Mouse (Mus musculus): ENCODE results near the gene Afdn. TPM values are rescaled to one million over a fixed set of nuclear protein-coding genes. Genes with fewer than 3 reads are reported as not detected.

Afdn gene
- polyA plus RNA-seq, 1 experiment from 2014 or later = 86.2 TPM

DNA sequence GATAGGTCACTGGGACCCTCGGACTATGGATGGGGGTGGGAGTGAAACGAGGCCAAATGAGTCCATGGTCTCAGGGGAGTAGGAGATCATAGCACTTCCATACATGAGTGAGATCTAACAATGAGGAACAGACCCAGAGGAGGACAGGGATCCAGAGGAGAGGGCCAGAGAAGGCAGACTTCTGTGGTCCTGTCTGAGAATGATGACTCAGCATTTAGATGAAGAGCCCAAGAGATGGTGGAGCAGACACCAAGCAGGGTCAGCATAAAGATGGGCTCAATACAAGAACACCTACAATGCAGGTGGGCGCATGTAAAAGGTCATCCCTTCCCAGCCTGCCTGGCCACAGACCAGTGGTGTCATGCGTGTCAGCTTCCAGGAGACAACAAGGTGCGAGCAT lies 40.2 kb upstream of the Afdn start:
- Histone ChIP-seq H3K4me2 (ENCODE audit: low read length) (no peak overlapping the region), H3K9ac (ENCODE audit: low read length) (no peak overlapping the region), H3K4me1 (replicated peaks; ENCODE audit: control insufficient read depth, insufficient read depth, low read length) (no peaks in the 10 kb centered on the region), H3K27ac (ENCODE audit: low read depth) (no peak overlapping the region), H3K9me3 (ENCODE audit: control insufficient read depth, low read length) (no peaks in the 10 kb centered on the region), H3K27me3 (replicated peaks; ENCODE audit: control insufficient read depth, insufficient read depth, low read length) (no peaks in the 10 kb centered on the region), H3K4me3 (ENCODE audit: low read depth, low read length) (no peak overlapping the region), H3K36me3 (ENCODE audit: control insufficient read depth, insufficient read depth, low read length) (no peaks in the 10 kb centered on the region)
- DNase-seq (ENCODE audit: low spot score) (no peak), ATAC-seq (replicated peaks; ENCODE audit: low FRiP score, low TSS enrichment, low read depth) (no peak)
- WGBS = 85% methylated on average over 5 of the region's 5 CpGs

DNA sequence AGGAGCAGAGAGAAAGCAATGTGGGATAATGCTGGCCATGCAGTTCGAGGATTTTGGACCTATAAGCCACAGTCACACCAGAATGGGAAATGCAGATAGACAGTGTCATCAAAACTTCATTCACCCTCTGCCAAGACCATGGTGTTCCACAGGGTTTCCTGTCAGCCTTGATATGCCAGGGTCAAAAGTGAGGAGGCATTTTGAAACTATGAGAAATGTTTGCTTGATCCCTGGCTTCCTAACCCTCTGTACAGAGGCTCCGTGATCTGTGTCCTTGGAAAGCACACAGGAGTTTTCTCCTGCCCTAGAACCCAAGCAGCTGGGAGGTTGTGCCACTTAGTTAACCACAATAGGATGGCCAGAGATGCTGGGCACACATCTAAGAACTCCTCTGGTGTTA lies 39.0 kb upstream of the Afdn start:
- Histone ChIP-seq H3K27me3 (replicated peaks; ENCODE audit: control insufficient read depth, insufficient read depth, low read length) (no peaks in the 10 kb centered on the region), H3K27ac (ENCODE audit: low read depth) (no peak overlapping the region), H3K9me3 (ENCODE audit: control insufficient read depth, low read length) (no peaks in the 10 kb centered on the region), H3K4me3 (ENCODE audit: low read depth, low read length) (no peak overlapping the region), H3K36me3 (ENCODE audit: control insufficient read depth, insufficient read depth, low read length) (no peaks in the 10 kb centered on the region), H3K9ac (ENCODE audit: low read length) (no peak overlapping the region), H3K4me2 (ENCODE audit: low read length) (no peak overlapping the region), H3K4me1 (replicated peaks; ENCODE audit: control insufficient read depth, insufficient read depth, low read length) (no peaks in the 10 kb centered on the region)
- DNase-seq (ENCODE audit: low spot score) (no peak), ATAC-seq (replicated peaks; ENCODE audit: low FRiP score, low TSS enrichment, low read depth) (no peak)
- 85% methylated on average over 2 of the region's 2 CpGs for WGBS

DNA sequence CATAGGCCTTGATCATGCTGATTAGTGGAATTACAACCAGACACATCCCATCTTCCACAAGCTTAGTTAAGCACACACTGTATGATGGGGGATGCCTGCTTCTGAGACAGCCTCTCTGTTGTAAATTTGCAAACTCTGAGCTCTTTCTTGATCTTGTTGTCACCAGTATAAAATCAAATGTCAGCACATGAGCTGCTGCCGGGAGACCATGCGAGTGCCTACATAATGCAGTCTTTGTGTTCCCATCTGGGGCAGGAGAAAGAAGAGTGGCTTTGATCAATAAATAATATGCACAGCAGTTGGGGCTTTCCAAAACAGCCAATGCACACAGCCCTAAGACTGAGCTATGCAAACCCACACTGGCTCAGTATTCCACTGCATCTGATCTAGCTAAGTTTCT lies 37.9 kb upstream of the Afdn start:
- no peak overlapping the region for H3K4me2 ChIP-seq (ENCODE audit: low read length)
- H3K4me1 ChIP-seq (replicated peaks; ENCODE audit: control insufficient read depth, insufficient read depth, low read length) = no peaks in the 10 kb centered on the region
- no peak overlapping the region for H3K9ac ChIP-seq (ENCODE audit: low read length)
- no peak for ATAC-seq (replicated peaks; ENCODE audit: low FRiP score, low TSS enrichment, low read depth)
- H3K27me3 ChIP-seq (replicated peaks; ENCODE audit: control insufficient read depth, insufficient read depth, low read length) = no peaks in the 10 kb centered on the region
- no peak overlapping the region for H3K27ac ChIP-seq (ENCODE audit: low read depth)
- no peaks in the 10 kb centered on the region for H3K36me3 ChIP-seq (ENCODE audit: control insufficient read depth, insufficient read depth, low read length)
- no peak for DNase-seq (ENCODE audit: low spot score)
- H3K9me3 ChIP-seq (ENCODE audit: control insufficient read depth, low read length) = no peaks in the 10 kb centered on the region
- H3K4me3 ChIP-seq (ENCODE audit: low read depth, low read length) = no peak overlapping the region
- WGBS = 89% methylated on average over 2 of the region's 2 CpGs

DNA sequence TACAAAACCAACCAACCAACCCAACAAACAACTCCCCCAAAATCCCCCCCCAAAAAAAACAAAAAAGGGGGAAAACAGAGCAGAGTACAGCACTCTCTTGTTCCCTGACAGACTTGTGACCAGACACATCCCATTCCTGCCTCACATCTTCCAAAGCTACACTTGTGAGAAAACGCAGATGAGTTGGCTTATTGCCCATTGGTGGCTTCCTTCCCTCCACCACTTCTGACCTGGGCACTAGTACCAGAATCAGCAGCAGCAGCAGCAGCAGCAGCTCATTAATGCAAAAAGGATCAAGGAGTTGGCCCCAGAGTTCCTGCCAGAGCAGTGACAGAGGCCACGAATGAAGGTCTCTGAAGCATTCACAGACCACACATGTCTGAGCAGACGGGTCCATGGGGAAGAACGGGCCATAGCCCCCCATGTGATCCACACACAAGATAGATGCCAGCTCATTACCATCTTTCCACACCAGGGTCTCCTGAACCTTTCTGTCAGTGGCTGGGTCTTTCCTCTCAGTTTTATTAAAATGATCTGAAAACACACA lies 35.3 kb upstream of the Afdn start:
- Histone ChIP-seq H3K27ac (ENCODE audit: low read depth) (no peak overlapping the region), H3K4me1 (replicated peaks; ENCODE audit: control insufficient read depth, insufficient read depth, low read length) (no peaks in the 10 kb centered on the region), H3K4me3 (ENCODE audit: low read depth, low read length) (no peak overlapping the region), H3K4me2 (ENCODE audit: low read length) (no peak overlapping the region), H3K27me3 (replicated peaks; ENCODE audit: control insufficient read depth, insufficient read depth, low read length) (no peaks in the 10 kb centered on the region), H3K9me3 (ENCODE audit: control insufficient read depth, low read length) (no peaks in the 10 kb centered on the region), H3K36me3 (ENCODE audit: control insufficient read depth, insufficient read depth, low read length) (no peaks in the 10 kb centered on the region), H3K9ac (ENCODE audit: low read length) (no peak overlapping the region)
- 33% methylated on average over 4 of the region's 4 CpGs for WGBS
- no peak for ATAC-seq (replicated peaks; ENCODE audit: low FRiP score, low TSS enrichment, low read depth)
- DNase-seq (ENCODE audit: low spot score) = no peak

DNA sequence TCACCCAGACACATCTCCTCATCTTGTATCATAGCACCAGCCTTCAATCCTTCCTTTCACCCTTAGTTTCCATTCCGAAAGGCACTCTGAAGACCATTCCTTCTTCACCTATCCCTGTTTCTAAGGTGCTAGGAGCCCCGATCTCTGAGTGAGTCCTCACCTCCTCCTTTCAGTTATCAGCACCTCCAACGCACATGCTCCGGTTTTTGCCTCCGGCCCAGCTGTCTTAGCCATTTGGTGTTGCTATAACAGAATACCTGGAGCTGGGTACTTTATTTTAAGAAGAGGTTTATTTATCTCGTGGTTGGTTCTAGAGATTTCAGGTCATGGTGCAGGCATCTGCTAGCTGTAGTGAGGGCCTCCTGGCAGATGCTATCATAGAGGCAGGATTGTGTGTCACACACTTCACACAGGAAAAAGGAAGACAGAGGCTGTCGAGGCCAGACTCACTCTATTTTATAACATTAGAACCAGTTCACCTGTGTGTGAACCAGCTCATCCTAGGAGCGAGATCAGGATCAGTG lies 33.4 kb upstream of the Afdn start:
- Histone ChIP-seq H3K4me3 (ENCODE audit: low read depth, low read length) (no peak overlapping the region), H3K9ac (ENCODE audit: low read length) (no peak overlapping the region), H3K4me2 (ENCODE audit: low read length) (no peak overlapping the region), H3K36me3 (ENCODE audit: control insufficient read depth, insufficient read depth, low read length) (no peaks in the 10 kb centered on the region), H3K9me3 (ENCODE audit: control insufficient read depth, low read length) (no peaks in the 10 kb centered on the region), H3K27me3 (replicated peaks; ENCODE audit: control insufficient read depth, insufficient read depth, low read length) (no peaks in the 10 kb centered on the region), H3K27ac (ENCODE audit: low read depth) (no peak overlapping the region), H3K4me1 (replicated peaks; ENCODE audit: control insufficient read depth, insufficient read depth, low read length) (no peaks in the 10 kb centered on the region)
- WGBS = 90% methylated on average over 8 of the region's 8 CpGs
- no peak for ATAC-seq (replicated peaks; ENCODE audit: low FRiP score, low TSS enrichment, low read depth)
- no peak for DNase-seq (ENCODE audit: low spot score)

DNA sequence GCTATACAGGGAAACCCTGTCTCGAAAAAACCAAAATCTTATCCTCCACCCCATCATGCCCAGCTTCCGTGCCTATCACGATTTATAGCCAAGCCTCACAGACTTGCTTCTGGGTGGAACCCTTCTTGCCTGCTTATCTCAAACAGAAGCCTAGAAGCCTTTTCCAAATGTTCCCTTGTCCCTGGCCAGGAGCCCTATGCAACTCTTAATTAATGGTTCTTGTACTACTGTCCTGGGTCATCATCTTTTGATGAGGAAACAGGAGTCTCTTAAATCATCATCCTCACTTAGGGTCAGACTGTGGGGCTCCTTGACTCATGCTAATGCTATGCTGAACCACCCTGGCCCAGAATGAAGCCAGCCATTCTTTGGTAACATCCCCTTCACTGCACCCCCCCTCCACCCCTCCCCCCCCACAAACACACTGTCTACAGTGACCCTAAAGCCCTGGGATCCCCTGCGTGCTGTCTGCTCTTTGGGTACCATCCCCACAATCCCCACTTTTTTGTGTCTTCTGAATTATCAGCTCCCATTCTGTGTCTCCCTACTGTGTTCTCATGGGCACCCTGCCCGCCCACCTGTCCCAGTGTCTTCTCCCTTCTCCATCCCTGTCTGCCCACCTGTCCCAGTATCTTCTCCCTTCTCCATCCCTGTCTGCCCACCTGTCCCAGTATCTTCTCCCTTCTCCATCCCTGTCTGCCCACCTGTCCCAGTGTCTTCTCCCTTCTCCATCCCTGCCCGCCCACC lies 29.2 kb upstream of the Afdn start:
- Histone ChIP-seq H3K4me1 (replicated peaks; ENCODE audit: control insufficient read depth, insufficient read depth, low read length) (0 out of 2 replicates have a peak, but pooled peaks cover 2% of the 10 kb centered on the region), H3K36me3 (ENCODE audit: control insufficient read depth, insufficient read depth, low read length) (no peaks in the 10 kb centered on the region), H3K27ac (ENCODE audit: low read depth) (no peak overlapping the region), H3K9me3 (ENCODE audit: control insufficient read depth, low read length) (no peaks in the 10 kb centered on the region), H3K9ac (ENCODE audit: low read length) (no peak overlapping the region), H3K4me3 (ENCODE audit: low read depth, low read length) (no peak overlapping the region), H3K27me3 (replicated peaks; ENCODE audit: control insufficient read depth, insufficient read depth, low read length) (no peaks in the 10 kb centered on the region), H3K4me2 (ENCODE audit: low read length) (no peak overlapping the region)
- ATAC-seq (replicated peaks; ENCODE audit: low FRiP score, low TSS enrichment, low read depth) = no peak
- WGBS = 82% methylated on average over 6 of the region's 6 CpGs
- no peak for DNase-seq (ENCODE audit: low spot score)

DNA sequence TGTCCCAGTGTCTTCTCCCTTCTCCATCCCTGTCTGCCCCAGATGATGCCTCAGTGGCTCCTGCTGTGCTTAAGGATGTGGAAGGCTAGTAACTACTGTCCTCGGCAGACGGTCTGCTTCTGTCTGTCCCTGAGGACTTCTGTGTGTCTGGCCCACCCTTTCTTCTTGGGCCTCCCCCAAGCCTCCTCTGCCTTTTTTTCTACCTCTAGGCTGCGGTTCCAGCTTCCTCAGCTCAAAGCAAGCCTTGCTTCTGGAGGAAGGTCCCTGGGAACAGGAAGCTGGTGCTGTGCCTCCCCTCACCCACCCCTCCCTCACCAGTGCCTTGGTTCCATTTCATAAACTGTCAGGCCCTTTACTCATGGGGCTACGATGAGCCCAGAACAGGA lies 28.6 kb upstream of the Afdn start:
- 68% methylated on average over 4 of the region's 4 CpGs for WGBS
- DNase-seq (ENCODE audit: low spot score) (no peak), ATAC-seq (replicated peaks; ENCODE audit: low FRiP score, low TSS enrichment, low read depth) (no peak)
- H3K9me3 ChIP-seq (ENCODE audit: control insufficient read depth, low read length) = no peaks in the 10 kb centered on the region
- 0 out of 2 replicates have a peak, but pooled peaks cover 3% of the 10 kb centered on the region for H3K4me1 ChIP-seq (replicated peaks; ENCODE audit: control insufficient read depth, insufficient read depth, low read length)
- no peak overlapping the region for H3K4me3 ChIP-seq (ENCODE audit: low read depth, low read length)
- H3K27me3 ChIP-seq (replicated peaks; ENCODE audit: control insufficient read depth, insufficient read depth, low read length) = no peaks in the 10 kb centered on the region
- no peak overlapping the region for H3K9ac ChIP-seq (ENCODE audit: low read length)
- H3K4me2 ChIP-seq (ENCODE audit: low read length) = no peak overlapping the region
- no peaks in the 10 kb centered on the region for H3K36me3 ChIP-seq (ENCODE audit: control insufficient read depth, insufficient read depth, low read length)
- H3K27ac ChIP-seq (ENCODE audit: low read depth) = no peak overlapping the region

DNA sequence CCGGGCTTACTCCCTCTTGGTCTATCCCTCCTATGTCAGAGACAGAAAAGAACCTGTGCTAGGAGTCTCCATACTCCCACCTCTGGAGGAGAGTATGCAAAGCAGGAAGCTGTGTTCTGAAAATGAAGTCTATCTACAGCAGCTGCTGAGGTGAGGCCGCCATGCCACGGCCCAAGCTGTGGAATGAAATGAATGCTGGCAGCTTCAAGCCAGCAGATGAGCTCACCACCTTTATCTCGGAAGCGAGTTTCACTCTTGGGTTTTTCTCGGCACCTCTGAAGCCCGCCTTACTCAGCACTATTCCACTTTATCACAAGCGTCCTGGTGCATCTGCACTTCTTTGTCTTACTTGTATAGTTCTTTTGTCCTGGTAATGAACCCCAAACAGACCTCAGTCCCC lies 27.7 kb upstream of the Afdn start:
- Histone ChIP-seq H3K9ac (ENCODE audit: low read length) (no peak overlapping the region), H3K9me3 (ENCODE audit: control insufficient read depth, low read length) (no peaks in the 10 kb centered on the region), H3K36me3 (ENCODE audit: control insufficient read depth, insufficient read depth, low read length) (no peaks in the 10 kb centered on the region), H3K4me2 (ENCODE audit: low read length) (no peak overlapping the region), H3K27me3 (replicated peaks; ENCODE audit: control insufficient read depth, insufficient read depth, low read length) (no peaks in the 10 kb centered on the region), H3K4me3 (ENCODE audit: low read depth, low read length) (no peak overlapping the region), H3K27ac (ENCODE audit: low read depth) (peak overlapping the region; percentile 45; the same call in 1 of the 2 replicates), H3K4me1 (replicated peaks; ENCODE audit: control insufficient read depth, insufficient read depth, low read length) (0 out of 2 replicates have a peak, but pooled peaks cover 7% of the 10 kb centered on the region)
- ATAC-seq (replicated peaks; ENCODE audit: low FRiP score, low TSS enrichment, low read depth) (peak; percentile 69; the same call in 1 of the 2 replicates), DNase-seq (ENCODE audit: low spot score) (peak; percentile 63)
- WGBS = 37% methylated on average over 8 of the region's 8 CpGs

DNA sequence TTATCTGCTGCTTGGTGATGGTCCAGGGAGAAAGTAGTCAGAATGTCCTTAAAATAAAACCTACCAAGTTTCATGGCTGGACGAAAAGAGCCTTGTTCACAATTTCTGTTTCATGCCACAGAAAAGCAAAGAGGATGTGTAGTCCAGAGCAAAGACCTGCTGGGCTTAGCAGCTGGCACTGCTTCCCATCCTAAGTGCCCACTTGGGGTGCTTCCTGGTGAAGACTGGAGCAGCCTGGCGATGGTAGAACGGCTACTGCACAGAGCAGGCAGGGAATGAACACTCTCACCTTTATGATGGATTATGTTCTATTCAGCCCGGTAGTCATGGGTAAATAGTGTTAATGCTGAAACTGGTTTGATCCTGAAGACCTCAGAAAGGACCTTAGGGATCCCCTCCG lies 26.4 kb upstream of the Afdn start:
- Histone ChIP-seq H3K27me3 (replicated peaks; ENCODE audit: control insufficient read depth, insufficient read depth, low read length) (no peaks in the 10 kb centered on the region), H3K27ac (ENCODE audit: low read depth) (no peak overlapping the region), H3K4me1 (replicated peaks; ENCODE audit: control insufficient read depth, insufficient read depth, low read length) (0 out of 2 replicates have a peak, but pooled peaks cover 7% of the 10 kb centered on the region), H3K9me3 (ENCODE audit: control insufficient read depth, low read length) (no peaks in the 10 kb centered on the region), H3K9ac (ENCODE audit: low read length) (no peak overlapping the region), H3K4me3 (ENCODE audit: low read depth, low read length) (no peak overlapping the region), H3K36me3 (ENCODE audit: control insufficient read depth, insufficient read depth, low read length) (no peaks in the 10 kb centered on the region), H3K4me2 (ENCODE audit: low read length) (no peak overlapping the region)
- ATAC-seq (replicated peaks; ENCODE audit: low FRiP score, low TSS enrichment, low read depth) (no peak), DNase-seq (ENCODE audit: low spot score) (no peak)
- 92% methylated on average over 5 of the region's 5 CpGs for WGBS

Data from intestine, embryonic 14.5 days (tissue).